Mouse (Mus musculus): Measurements from ENCODE around the gene Olfr195.

- TF ChIP-seq ZC3H11A (IDR thresholded peaks at IDR 0.05; ENCODE audit: borderline replicate concordance, low read depth, low read length) (no peak), CHD2 (IDR thresholded peaks at IDR 0.05; ENCODE audit: low read depth, low read length) (no peak), ZNF384 (IDR thresholded peaks at IDR 0.05; ENCODE audit: low read depth, low read length) (no peak), HCFC1 (IDR thresholded peaks at IDR 0.05; ENCODE audit: borderline replicate concordance, insufficient read depth, low read length) (no peak), MAFK (IDR thresholded peaks at IDR 0.05; ENCODE audit: insufficient read depth, low read depth, low read length) (no peak)
Observed at GRCm38 (mm10) chr16:59151996-59152395, 5.2 kb downstream of the Olfr195 start.
